Mouse (Mus musculus) thymus, postnatal 25 days (tissue): ENCODE results near the gene Syt3.

Experiments used
- DNase-seq: peaks from one replicate; pipeline ENCODE4 v3.0.0; 2022

The Syt3 gene

DNA sequence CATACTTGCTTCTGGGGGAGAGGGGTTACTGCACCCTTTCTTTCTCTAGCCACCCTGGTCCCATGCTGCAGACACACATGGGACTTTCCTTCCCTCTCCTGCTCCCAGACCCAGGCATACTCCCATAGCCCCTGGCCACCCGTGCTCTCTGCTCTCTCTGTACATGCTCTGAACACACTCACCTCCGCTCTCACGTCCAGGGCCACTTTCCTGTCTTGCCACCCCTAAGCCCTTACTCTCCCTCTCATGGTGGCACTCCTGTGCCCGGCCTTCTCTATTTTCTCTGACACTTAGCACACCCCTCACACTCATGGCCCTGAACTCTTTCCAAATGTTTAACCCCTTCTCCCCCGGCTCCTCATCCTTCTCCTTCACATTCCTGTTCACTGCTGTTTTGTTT is 25.9 kb upstream of the Syt3 start:
- no peak for DNase-seq

- no peak for DNase-seq
Observed at GRCm38 (mm10) chr7:44358886-44359654, 24.8 kb upstream of the Syt3 start.

- DNase-seq: peak; percentile 89
Observed at GRCm38 (mm10) chr7:44359908-44360672, 23.8 kb upstream of the Syt3 start.

DNA sequence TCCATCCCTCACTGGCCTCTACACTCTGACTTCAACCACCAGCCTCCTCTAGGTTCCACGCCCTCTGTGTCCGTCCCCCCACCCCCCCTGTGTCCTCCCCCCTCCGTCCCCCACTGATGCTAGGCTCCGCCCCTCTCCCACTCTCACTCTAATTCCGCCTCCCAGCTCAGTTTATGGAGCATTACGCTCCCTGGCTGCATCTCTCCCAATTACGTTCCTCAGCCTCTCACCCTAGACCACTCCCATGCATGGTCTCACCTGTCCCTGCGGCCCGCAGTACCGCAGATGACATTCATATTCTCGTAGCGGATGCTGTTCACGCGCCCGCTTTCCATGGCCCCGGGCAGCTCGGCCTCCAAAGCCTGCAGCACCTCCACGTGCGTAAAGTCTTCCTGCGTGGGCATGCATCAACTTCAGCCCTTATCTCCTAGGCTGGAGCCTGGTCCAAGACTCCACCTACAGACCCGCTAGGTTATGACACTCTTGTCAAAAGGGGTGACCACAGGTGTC is 23.1 kb upstream of the Syt3 start:
- DNase-seq: no peak

- DNase-seq: no peak
Observed at GRCm38 (mm10) chr7:44372678-44373077, 11.2 kb upstream of the Syt3 start.

GRCm38 (mm10) chr7:44373460-44373859 is 10.4 kb upstream of the Syt3 start:
- no peak for DNase-seq

DNA sequence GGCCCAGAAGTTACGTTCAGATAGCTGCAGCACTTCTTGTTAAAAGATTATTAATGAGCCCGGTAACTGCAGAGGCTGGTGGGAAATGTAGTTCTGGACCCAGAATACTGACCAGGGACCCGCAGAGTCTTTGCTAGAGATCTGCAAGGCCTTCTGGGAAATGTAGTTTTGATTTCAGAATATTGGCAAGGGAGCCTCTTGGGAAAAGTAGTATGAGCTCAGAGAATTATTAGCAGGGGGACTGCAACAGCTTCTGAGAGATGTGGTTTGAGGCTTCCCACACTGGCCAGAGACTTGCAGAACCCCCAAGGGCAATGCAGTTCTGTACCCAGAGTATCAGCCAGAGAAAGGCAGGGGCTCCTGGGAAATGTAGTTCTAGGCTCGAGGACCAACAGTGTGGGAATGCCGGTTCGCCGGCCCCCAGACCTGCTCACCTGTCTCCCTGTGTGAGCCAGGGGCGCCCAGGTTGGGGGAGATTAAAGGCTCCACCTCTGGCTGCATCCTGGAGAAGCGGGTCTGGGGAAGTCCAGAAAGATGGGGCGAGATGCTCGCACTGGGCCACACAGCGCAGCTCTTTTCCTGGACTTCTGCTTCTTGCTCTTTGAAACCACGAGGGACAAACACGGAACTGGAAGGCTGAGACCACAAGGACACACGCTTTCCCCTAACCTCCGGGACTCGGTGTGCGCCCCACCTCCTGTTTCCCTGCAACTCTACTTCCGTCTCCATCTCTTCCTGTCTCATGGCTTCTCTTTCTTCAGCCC is 9.8 kb upstream of the Syt3 start:
- peak; percentile 69 for DNase-seq

- no peak for DNase-seq
Observed at GRCm38 (mm10) chr7:44374756-44375155, 9.1 kb upstream of the Syt3 start.

DNA sequence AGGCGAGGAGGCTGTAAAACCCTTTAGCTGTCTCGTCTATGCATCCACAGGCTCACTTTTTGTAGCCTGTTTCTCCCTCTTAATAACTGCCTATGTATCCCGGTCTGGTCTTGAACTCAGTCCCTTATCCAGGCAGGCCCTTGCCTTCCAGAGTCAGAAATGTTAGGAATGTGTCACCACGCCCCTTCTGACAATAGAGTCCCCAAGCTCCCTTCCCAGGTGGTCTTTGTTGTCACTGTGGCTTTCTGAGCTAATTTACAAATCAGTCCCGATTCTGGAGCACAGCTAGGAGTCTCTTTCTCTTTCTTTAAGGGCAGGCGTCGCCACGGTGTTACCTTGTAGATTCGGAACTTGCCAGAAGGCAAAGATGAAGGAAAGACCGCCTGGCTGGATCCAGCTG is 8.7 kb upstream of the Syt3 start:
- no peak for DNase-seq

GRCm38 (mm10) chr7:44375793-44376192 is 8.1 kb upstream of the Syt3 start:
- DNase-seq: no peak

- DNase-seq: no peak
Observed at GRCm38 (mm10) chr7:44378290-44378689, 5.6 kb upstream of the Syt3 start.

DNA sequence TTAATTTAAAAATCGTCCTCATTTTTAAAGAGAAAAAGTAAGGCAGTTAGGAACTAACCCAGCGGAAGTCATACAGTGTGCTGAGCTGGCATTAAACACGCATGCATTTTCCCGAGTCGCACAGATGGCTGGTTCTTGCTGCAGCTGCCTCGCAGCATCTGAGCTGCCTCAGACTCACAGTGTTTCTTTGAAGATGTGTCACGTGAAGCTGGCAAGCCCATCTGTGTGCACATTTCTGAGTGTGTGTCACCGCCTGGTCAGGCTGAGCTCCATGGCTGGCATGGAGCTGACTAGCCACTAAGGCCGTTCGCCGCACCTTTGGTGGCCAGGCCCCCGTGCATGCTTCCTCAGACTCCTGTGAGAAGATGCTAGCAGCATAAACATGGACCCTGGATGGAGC is 1.4 kb upstream of the Syt3 start:
- DNase-seq: peak; percentile 47

- no peak for DNase-seq
Observed at GRCm38 (mm10) chr7:44384716-44385059, 786 bp downstream of the Syt3 start.

DNA sequence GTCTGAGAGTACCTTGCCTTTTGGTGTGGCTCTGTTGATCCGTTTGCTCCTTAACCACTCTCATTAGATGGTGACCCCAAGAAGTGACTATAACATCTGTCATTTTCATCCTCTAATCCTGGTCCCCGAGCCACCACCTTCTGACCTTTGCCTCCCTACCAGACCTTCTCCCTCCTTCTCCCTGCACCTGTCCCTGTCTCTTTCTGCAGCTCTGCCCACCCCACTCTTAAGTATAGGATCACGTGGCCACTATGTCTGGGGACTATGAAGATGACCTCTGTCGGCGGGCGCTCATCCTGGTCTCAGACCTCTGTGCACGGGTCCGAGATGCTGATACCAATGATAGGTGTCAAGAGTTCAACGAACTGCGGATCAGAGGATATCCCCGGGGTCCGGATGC is 1.8 kb downstream of the Syt3 start, which contains the start of gene 1700008O03Rik:
Gene 1700008O03Rik (minus strand): TSS at position 101 of the 400 bp plus-strand sequence.
- DNase-seq: no peak

DNA sequence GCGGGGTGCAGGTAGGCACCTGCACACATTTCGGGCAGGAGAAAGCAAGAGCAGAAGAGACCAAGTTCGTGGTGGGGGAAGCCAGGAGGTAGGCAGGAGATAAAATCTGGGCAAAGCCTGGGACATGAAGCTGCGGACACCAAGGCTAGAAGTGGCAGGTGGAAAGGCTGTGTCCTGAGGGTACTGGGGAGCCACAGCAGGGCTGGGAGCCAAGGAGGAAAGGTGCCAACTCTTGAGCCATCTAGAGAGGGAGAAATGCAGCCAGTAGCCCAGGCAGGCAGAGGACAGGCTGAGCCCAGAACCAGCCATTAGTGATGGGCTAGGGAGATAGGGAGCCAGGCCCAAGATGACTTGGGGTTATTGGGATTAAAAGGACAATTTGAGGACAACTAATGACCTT is 7.9 kb downstream of the Syt3 start:
- DNase-seq: no peak

- DNase-seq: no peak
Observed at GRCm38 (mm10) chr7:44392341-44392740, 8.4 kb downstream of the Syt3 start.

- DNase-seq: no peak
Observed at GRCm38 (mm10) chr7:44393284-44393683, 9.4 kb downstream of the Syt3 start.

GRCm38 (mm10) chr7:44398570-44398969 is 14.7 kb downstream of the Syt3 start:
- DNase-seq: peak; percentile 69

DNA sequence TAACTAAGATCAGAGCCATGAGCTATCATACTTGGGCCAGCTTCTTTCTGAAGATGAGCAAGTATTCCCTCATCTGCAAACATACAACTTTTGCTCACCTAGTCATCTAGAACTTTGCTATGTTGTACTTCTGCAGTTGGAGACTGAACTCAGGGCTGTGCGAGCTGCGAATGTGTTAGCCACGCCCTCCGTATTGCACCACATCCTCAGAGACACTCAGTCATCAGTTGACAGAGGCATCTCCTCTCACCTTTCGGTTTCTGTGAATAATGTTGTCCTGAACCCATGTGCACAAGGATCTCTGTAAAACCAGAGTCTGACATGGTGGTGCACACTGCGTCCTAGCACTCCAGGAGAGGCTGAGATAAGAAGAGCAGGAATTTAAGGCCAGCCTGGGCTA is 17.8 kb downstream of the Syt3 start:
- no peak for DNase-seq

DNA sequence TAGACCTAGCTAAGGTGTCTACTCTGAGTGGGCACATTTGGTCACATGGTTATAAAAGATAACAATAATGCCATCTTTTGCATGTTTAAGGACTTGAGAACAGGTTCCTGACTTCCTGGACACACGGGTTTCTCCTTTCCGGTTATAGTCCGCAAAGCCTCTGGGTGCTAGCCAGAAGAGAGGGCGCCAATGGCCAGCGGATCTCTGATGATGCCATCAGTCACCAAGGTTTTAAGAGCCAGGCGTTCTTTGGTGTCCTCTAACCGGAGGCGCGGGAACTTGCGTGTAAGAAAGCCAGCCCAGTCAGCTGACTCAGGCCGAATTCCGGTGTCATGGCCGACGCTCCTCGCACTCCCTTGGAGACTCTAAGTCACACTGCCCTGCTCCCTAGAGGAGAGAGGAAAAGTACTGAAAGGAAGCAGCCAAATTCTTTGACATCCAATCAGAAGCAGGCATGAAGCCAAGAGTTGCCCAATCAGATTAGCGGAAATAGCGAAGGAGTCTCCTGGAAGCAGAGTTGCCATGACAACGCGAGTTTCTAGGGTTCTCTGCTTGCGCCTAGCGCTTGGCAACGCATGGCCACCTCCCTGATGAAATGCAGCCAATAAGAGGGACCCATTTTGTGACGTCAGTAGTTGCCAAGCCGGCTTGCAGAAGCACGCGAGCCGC is 21.6 kb downstream of the Syt3 start:
- peak; percentile 83 for DNase-seq

- DNase-seq: no peak
Observed at GRCm38 (mm10) chr7:44406015-44406355, 22.1 kb downstream of the Syt3 start.

GRCm38 (mm10) chr7:44411144-44411543 is 27.2 kb downstream of the Syt3 start:
- no peak for DNase-seq

- DNase-seq: no peak
Observed at GRCm38 (mm10) chr7:44413307-44413706, 29.4 kb downstream of the Syt3 start.
